Mouse (Mus musculus) retina, adult 2 months (tissue): ENCODE results near the gene Tbc1d22a.
"Not testable (repeated sequence)": the region's sequence is repeated elsewhere in the genome, so short reads cannot be mapped to it uniquely, and the experiment has no call there.

Experiments
- DNase-seq: peaks from one replicate; pipeline ENCODE4 v3.0.0-alpha.2; 2012; ENCODE audit warnings: low read depth, low spot score

Tbc1d22a gene

GRCm38 (mm10) chr15:86202640-86203039, 11.6 kb upstream of the Tbc1d22a start:
- DNase-seq: no peak

GRCm38 (mm10) chr15:86203292-86203793, 10.9 kb upstream of the Tbc1d22a start:
- no peak for DNase-seq

GRCm38 (mm10) chr15:86203942-86204561, 10.2 kb upstream of the Tbc1d22a start:
- DNase-seq: no peak

GRCm38 (mm10) chr15:86205300-86205699, 9.0 kb upstream of the Tbc1d22a start:
- no peak for DNase-seq

GRCm38 (mm10) chr15:86206385-86206784, 7.9 kb upstream of the Tbc1d22a start:
- no peak for DNase-seq

GRCm38 (mm10) chr15:86212193-86212592, 2.1 kb upstream of the Tbc1d22a start:
- not testable (repeated sequence) for DNase-seq

- DNase-seq: no peak
These were observed 416 bp downstream of the Tbc1d22a start for GRCm38 (mm10) chr15:86214549-86215201.

- not testable (repeated sequence) for DNase-seq
These were observed 2.4 kb downstream of the Tbc1d22a start for GRCm38 (mm10) chr15:86216641-86217040.

GRCm38 (mm10) chr15:86219534-86220228, 5.4 kb downstream of the Tbc1d22a start:
- no peak for DNase-seq

GRCm38 (mm10) chr15:86220229-86220630, 6.0 kb downstream of the Tbc1d22a start:
- no peak for DNase-seq

- no peak for DNase-seq
These were observed 6.5 kb downstream of the Tbc1d22a start for GRCm38 (mm10) chr15:86220715-86221114.

GRCm38 (mm10) chr15:86221369-86221768, 7.1 kb downstream of the Tbc1d22a start:
- no peak for DNase-seq

- not testable (repeated sequence) for DNase-seq
These were observed 7.6 kb downstream of the Tbc1d22a start for GRCm38 (mm10) chr15:86221901-86222300.

- DNase-seq: no peak
These were observed 10.8 kb downstream of the Tbc1d22a start for GRCm38 (mm10) chr15:86224972-86225551.

GRCm38 (mm10) chr15:86226221-86226620, 12.0 kb downstream of the Tbc1d22a start:
- DNase-seq: no peak

- no peak for DNase-seq
These were observed 12.7 kb downstream of the Tbc1d22a start for GRCm38 (mm10) chr15:86226968-86227367.

GRCm38 (mm10) chr15:86228186-86228585, 13.9 kb downstream of the Tbc1d22a start:
- DNase-seq: no peak

- DNase-seq: no peak
These were observed 14.8 kb downstream of the Tbc1d22a start for GRCm38 (mm10) chr15:86229088-86229487.

- no peak for DNase-seq
These were observed 15.4 kb downstream of the Tbc1d22a start for GRCm38 (mm10) chr15:86229623-86230022.

GRCm38 (mm10) chr15:86231170-86231569, 16.9 kb downstream of the Tbc1d22a start:
- DNase-seq: no peak

GRCm38 (mm10) chr15:86231831-86232512, 17.7 kb downstream of the Tbc1d22a start:
- no peak for DNase-seq

- DNase-seq: no peak
These were observed 19.7 kb downstream of the Tbc1d22a start for GRCm38 (mm10) chr15:86234001-86234400.
